Mouse (Mus musculus): ENCODE results near the gene Wdr47. TPM values are rescaled to one million over a fixed set of nuclear protein-coding genes. Genes with fewer than 3 reads are reported as not detected.

Wdr47 gene
- total RNA-seq, 1 experiment, result 15.9 TPM

DNA sequence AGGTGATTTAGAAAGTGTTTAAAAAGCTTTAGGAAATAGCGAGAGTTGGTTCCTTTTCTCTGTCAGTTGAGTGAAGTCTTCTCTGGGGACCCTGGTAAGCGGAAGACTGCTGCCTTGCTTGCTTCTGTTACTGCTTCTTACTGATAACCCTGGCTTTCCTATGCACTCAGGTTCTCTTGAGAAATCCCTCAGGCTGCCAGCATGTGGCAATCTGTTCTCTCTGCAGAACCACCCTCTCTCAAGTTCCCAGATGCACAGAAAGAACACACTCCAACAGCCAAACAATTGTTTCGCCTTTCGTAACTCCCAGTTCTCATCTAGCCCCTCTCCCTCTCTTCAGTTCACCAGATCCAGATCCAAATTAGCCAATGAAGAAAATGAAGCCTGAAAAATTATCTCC is 33.2 kb upstream of the Wdr47 start:
- no peak overlapping the region for H3K9ac ChIP-seq (ENCODE audit: insufficient read depth, low read depth, low read length, poor library complexity, severe bottlenecking)
- in situ Hi-C loops (cut with MboI; ENCODE audit: low sequenced_read_pairs in 2 of 2, unreplicated experiment in 2 of 2), result no loop called here
- H3K4me3 ChIP-seq (ENCODE audit: insufficient read depth in 1 of 2, low read depth in 1 of 2, low read length in 2 of 2, poor library complexity in 1 of 2, severe bottlenecking in 1 of 2), result no peak overlapping the region
- no peak overlapping the region for H3K27ac ChIP-seq (ENCODE audit: insufficient read depth, low read depth, low read length, poor library complexity, severe bottlenecking)
- H3K9me3 ChIP-seq (ENCODE audit: control insufficient read depth, insufficient read depth, low read depth, low read length), result no peaks in the 10 kb centered on the region
- H3K36me3 ChIP-seq (ENCODE audit: control insufficient read depth, insufficient read depth, low read length, poor library complexity, severe bottlenecking), result no peaks in the 10 kb centered on the region; the same call in 1 of the 2 replicates
- H3K4me1 ChIP-seq (ENCODE audit: control insufficient read depth in 2 of 2, insufficient read depth in 2 of 2, low read length in 2 of 2, poor library complexity in 1 of 2), result 0 out of 4 replicates have a peak, but pooled peaks cover 0 to 3% of the 10 kb centered on the region in 2 experiments
- TF ChIP-seq MAFK (IDR thresholded peaks at IDR 0.05; ENCODE audit: insufficient read depth, low read depth, low read length), result no peak
- TF ChIP-seq ZNF384 (IDR thresholded peaks at IDR 0.05; ENCODE audit: low read depth, low read length), result no peak
- TF ChIP-seq CHD2 (IDR thresholded peaks at IDR 0.05; ENCODE audit: low read depth, low read length), result no peak
- TF ChIP-seq ZC3H11A (IDR thresholded peaks at IDR 0.05; ENCODE audit: borderline replicate concordance, low read depth, low read length), result no peak
- no peak for TF ChIP-seq HCFC1 (IDR thresholded peaks at IDR 0.05; ENCODE audit: borderline replicate concordance, insufficient read depth, low read length)
- no peak for DNase-seq (ENCODE audit: low read depth, low spot score)

DNA sequence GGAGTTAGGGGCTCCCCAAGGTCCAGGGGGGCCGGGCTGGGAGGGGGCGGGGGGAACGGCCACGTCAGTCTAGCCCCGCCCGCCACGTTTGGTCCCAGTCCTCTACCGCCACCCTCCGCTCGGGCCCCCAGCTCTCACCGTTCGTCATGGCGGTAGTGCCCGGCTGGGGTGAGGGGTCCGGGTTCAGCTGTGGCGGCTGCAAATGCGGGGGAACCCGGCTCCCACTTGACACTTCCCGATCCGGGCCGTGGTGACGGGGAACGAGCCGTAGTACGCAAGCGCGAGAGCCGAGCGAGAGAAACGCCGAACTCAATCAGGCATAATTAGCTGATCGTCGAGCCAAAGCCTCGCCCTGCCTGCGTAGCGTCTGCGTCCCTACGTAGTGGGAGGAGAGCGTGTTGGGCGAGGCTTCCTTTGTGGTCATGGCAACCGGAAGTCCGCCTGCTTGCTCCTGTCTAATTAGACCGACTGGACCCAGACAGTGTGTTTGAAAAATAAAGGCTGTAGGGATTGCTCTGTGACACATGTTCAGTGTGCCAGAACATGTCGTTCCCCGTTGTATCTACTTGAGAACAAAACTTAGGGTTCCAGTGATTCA is 28.8 kb upstream of the Wdr47 start, which contains the start of gene Tmem167b:
TSS of gene Tmem167b (minus strand) at position 334 of the 598 bp plus-strand sequence.
- Histone ChIP-seq H3K9ac (ENCODE audit: insufficient read depth, low read depth, low read length, poor library complexity, severe bottlenecking) (peak within 1 kb of the TSS; percentile 93), H3K4me1 (ENCODE audit: control insufficient read depth in 2 of 2, insufficient read depth in 2 of 2, low read length in 2 of 2, poor library complexity in 1 of 2) (no peaks in the 10 kb centered on the region), H3K4me3 (ENCODE audit: insufficient read depth in 1 of 2, low read depth in 1 of 2, low read length in 2 of 2, poor library complexity in 1 of 2, severe bottlenecking in 1 of 2) (peak within 1 kb of the TSS; percentile 85 to 96), H3K36me3 (ENCODE audit: control insufficient read depth, insufficient read depth, low read length, poor library complexity, severe bottlenecking) (no peaks in the 10 kb centered on the region; the same call in 1 of the 2 replicates), H3K9me3 (ENCODE audit: control insufficient read depth, insufficient read depth, low read depth, low read length) (no peaks in the 10 kb centered on the region), H3K27ac (ENCODE audit: insufficient read depth, low read depth, low read length, poor library complexity, severe bottlenecking) (peak within 1 kb of the TSS; percentile 65)
- in situ Hi-C loops (cut with MboI; ENCODE audit: low sequenced_read_pairs in 2 of 2, unreplicated experiment in 2 of 2), result no loop called here
- DNase-seq (ENCODE audit: low read depth, low spot score), result peak; percentile 98
- TF ChIP-seq ZC3H11A (IDR thresholded peaks at IDR 0.05; ENCODE audit: borderline replicate concordance, low read depth, low read length), result no peak
- no peak for TF ChIP-seq ZNF384 (IDR thresholded peaks at IDR 0.05; ENCODE audit: low read depth, low read length)
- TF ChIP-seq MAFK (IDR thresholded peaks at IDR 0.05; ENCODE audit: insufficient read depth, low read depth, low read length), result no peak
- TF ChIP-seq HCFC1 (IDR thresholded peaks at IDR 0.05; ENCODE audit: borderline replicate concordance, insufficient read depth, low read length), result peak; percentile 85
- no peak for TF ChIP-seq CHD2 (IDR thresholded peaks at IDR 0.05; ENCODE audit: low read depth, low read length)

DNA sequence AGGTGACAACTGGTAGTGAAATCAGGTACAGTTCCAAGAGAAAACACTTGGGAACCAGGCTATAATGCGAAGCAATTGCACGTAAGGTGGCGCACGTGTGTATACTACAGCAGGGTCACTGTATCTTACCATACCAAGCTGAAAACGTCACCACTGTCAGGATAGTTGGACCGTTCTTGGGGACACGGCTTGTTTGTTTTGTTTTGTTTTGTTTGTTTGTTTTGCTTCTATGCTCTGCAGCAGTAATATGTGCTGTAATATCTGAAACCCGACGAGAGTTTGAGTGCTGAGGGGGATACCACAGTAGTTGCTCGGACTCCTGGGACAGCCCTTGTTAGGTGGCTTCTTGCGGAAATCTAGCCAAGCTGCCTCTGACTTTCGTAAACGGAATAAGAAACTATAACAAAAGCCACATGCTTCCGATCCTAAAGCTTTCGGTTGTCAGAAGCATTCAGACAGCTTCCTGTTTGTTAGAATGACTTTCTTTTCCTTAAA is 28.3 kb upstream of the Wdr47 start:
- no peak for TF ChIP-seq ZC3H11A (IDR thresholded peaks at IDR 0.05; ENCODE audit: borderline replicate concordance, low read depth, low read length)
- no peak for TF ChIP-seq MAFK (IDR thresholded peaks at IDR 0.05; ENCODE audit: insufficient read depth, low read depth, low read length)
- TF ChIP-seq ZNF384 (IDR thresholded peaks at IDR 0.05; ENCODE audit: low read depth, low read length), result no peak
- TF ChIP-seq HCFC1 (IDR thresholded peaks at IDR 0.05; ENCODE audit: borderline replicate concordance, insufficient read depth, low read length), result no peak
- TF ChIP-seq CHD2 (IDR thresholded peaks at IDR 0.05; ENCODE audit: low read depth, low read length), result no peak
- Histone ChIP-seq H3K4me1 (ENCODE audit: control insufficient read depth in 2 of 2, insufficient read depth in 2 of 2, low read length in 2 of 2, poor library complexity in 1 of 2) (no peaks in the 10 kb centered on the region), H3K4me3 (ENCODE audit: insufficient read depth in 1 of 2, low read depth in 1 of 2, low read length in 2 of 2, poor library complexity in 1 of 2, severe bottlenecking in 1 of 2) (peak overlapping the region; percentile 22 to 85), H3K36me3 (ENCODE audit: control insufficient read depth, insufficient read depth, low read length, poor library complexity, severe bottlenecking) (no peaks in the 10 kb centered on the region; the same call in 1 of the 2 replicates), H3K9me3 (ENCODE audit: control insufficient read depth, insufficient read depth, low read depth, low read length) (no peaks in the 10 kb centered on the region), H3K9ac (ENCODE audit: insufficient read depth, low read depth, low read length, poor library complexity, severe bottlenecking) (0 out of 2 replicates have a peak overlapping the region, but pooled peaks have one; percentile 22), H3K27ac (ENCODE audit: insufficient read depth, low read depth, low read length, poor library complexity, severe bottlenecking) (no peak overlapping the region)
- DNase-seq (ENCODE audit: low read depth, low spot score), result no peak
- in situ Hi-C loops (cut with MboI; ENCODE audit: low sequenced_read_pairs in 2 of 2, unreplicated experiment in 2 of 2), result no loop called here

DNA sequence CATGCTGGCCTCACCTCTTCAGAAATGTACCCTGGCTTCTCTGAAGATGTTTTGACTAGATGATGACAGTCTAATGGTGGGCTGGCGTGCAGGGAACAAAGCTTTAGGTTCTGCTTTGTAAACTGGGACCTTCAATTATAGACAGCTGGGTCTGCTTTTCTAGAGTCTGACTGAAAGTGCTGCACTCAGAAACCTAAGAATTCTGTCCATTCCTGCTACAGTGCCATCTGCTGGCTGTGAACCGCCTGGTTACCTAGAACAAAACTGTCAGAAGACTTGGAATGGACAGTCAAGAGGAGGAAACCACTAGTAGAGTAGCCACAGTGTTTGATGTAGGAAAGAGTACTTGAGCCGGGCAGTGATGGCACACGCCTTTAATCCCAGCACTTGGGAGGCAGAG is 27.8 kb upstream of the Wdr47 start:
- in situ Hi-C loops (cut with MboI; ENCODE audit: low sequenced_read_pairs in 2 of 2, unreplicated experiment in 2 of 2), result no loop called here
- peak; percentile 71 for DNase-seq (ENCODE audit: low read depth, low spot score)
- Histone ChIP-seq H3K36me3 (ENCODE audit: control insufficient read depth, insufficient read depth, low read length, poor library complexity, severe bottlenecking) (no peaks in the 10 kb centered on the region; the same call in 1 of the 2 replicates), H3K4me1 (ENCODE audit: control insufficient read depth in 2 of 2, insufficient read depth in 2 of 2, low read length in 2 of 2, poor library complexity in 1 of 2) (no peaks in the 10 kb centered on the region), H3K4me3 (ENCODE audit: insufficient read depth in 1 of 2, low read depth in 1 of 2, low read length in 2 of 2, poor library complexity in 1 of 2, severe bottlenecking in 1 of 2) (peak overlapping the region in 1 of 2 experiments; percentile 85; a peak in 2 of 4 replicates), H3K9me3 (ENCODE audit: control insufficient read depth, insufficient read depth, low read depth, low read length) (no peaks in the 10 kb centered on the region), H3K9ac (ENCODE audit: insufficient read depth, low read depth, low read length, poor library complexity, severe bottlenecking) (no peak overlapping the region), H3K27ac (ENCODE audit: insufficient read depth, low read depth, low read length, poor library complexity, severe bottlenecking) (no peak overlapping the region)
- TF ChIP-seq CHD2 (IDR thresholded peaks at IDR 0.05; ENCODE audit: low read depth, low read length), result no peak
- TF ChIP-seq ZC3H11A (IDR thresholded peaks at IDR 0.05; ENCODE audit: borderline replicate concordance, low read depth, low read length), result no peak
- TF ChIP-seq ZNF384 (IDR thresholded peaks at IDR 0.05; ENCODE audit: low read depth, low read length), result no peak
- no peak for TF ChIP-seq MAFK (IDR thresholded peaks at IDR 0.05; ENCODE audit: insufficient read depth, low read depth, low read length)
- no peak for TF ChIP-seq HCFC1 (IDR thresholded peaks at IDR 0.05; ENCODE audit: borderline replicate concordance, insufficient read depth, low read length)

All from ES-E14 (cell line).